Mouse (Mus musculus): ENCODE measurements around the gene Polg. TPM values are rescaled to one million over a fixed set of nuclear protein-coding genes. Genes with fewer than 3 reads are reported as not detected.

Gene Polg
- polyA plus RNA-seq, 1 experiment = 72.8 TPM

DNA sequence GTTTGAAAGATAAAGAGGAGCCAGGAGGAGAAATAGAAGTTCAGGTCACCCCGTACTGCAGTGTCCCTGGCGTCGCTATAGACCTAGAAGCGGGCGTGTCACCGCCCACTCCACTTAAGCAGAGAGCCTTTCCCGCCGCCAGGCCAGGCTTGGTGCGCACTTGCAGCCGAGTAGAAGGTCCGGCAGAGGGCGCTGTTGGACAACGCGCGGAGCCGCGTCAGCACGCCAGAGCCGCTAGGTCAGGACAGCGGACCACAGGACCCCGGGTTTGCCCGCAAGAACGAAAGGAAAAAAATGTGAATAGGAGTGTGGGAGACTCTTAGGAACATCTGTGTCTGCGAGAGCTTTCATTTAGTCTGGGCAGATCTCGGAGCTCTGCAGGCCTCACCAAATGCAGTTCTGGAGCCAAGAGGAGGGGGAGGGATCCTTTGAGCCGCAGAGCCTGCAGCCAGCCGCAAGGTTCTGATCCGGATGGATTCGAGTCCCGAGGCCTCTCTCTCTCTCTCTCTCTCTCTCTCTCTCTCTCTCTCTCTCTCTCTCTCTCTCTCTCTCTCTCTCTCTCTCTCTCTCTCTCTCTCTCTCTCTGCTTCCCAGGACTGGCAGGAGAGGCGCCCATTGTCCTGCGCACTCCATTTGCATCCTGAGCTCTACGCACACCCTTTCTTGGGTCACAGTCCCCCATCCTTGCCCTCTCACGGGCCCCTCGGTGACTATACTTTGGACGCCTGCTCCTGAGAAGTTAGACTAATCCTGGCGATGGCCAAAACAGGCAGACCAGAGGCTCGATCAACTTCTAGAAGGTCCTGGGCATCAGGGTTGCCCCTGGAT, 30.0 kb upstream of the Polg start:
- H3K27ac ChIP-seq (ENCODE audit: insufficient read depth, low read length) = no peak overlapping the region
- peak; percentile 90 to 96 for DNase-seq
- no peaks in the 10 kb centered on the region for H3K27me3 ChIP-seq (ENCODE audit: control insufficient read depth, insufficient read depth, low read length)
- TF ChIP-seq CTCF (IDR thresholded peaks at IDR 0.05; ENCODE audit: borderline replicate concordance, insufficient read depth, low read depth, low read length) (peak; percentile 97), POLR2A (IDR thresholded peaks at IDR 0.05; ENCODE audit: borderline replicate concordance, insufficient read depth, low read length) (0 out of 2 replicates have a peak, but pooled peaks have one; percentile 24)
- WGBS = 10% methylated on average over 38 of the region's 38 CpGs
- H3K4me3 ChIP-seq (replicated peaks; ENCODE audit: insufficient read depth, low read depth, low read length) = peak overlapping the region; percentile 55
- H3K4me1 ChIP-seq (ENCODE audit: control insufficient read depth, insufficient read depth, low read length) = no peaks in the 10 kb centered on the region

DNA sequence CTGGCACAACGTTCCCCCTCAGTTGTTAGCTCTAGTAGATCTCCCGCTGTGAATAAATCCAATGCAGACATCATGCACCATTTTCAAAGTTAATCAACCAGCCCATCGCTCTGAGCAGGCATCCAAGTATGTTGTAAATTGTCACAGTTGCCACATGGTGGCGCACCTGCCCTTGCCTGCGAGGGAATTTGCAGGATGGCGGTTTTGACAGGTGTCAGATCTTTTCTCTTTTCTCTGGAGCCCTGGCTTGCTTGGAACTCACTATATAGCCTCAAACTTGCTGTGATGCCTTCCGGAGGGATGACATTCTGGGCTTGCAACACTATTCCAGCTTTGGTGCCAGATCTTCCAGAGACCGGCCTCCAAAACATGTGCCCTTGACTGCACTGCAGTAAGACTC, 27.8 kb upstream of the Polg start:
- peak; percentile 99 for TF ChIP-seq CTCF (IDR thresholded peaks at IDR 0.05; ENCODE audit: borderline replicate concordance, insufficient read depth, low read depth, low read length)
- TF ChIP-seq POLR2A (IDR thresholded peaks at IDR 0.05; ENCODE audit: borderline replicate concordance, insufficient read depth, low read length) = no peak
- H3K4me3 ChIP-seq (replicated peaks; ENCODE audit: insufficient read depth, low read depth, low read length) = no peak overlapping the region
- 3% methylated on average over 8 of the region's 8 CpGs for WGBS
- H3K27me3 ChIP-seq (ENCODE audit: control insufficient read depth, insufficient read depth, low read length) = no peaks in the 10 kb centered on the region
- H3K27ac ChIP-seq (ENCODE audit: insufficient read depth, low read length) = no peak overlapping the region
- no peaks in the 10 kb centered on the region for H3K4me1 ChIP-seq (ENCODE audit: control insufficient read depth, insufficient read depth, low read length)
- DNase-seq = peak; percentile 73 to 80

DNA sequence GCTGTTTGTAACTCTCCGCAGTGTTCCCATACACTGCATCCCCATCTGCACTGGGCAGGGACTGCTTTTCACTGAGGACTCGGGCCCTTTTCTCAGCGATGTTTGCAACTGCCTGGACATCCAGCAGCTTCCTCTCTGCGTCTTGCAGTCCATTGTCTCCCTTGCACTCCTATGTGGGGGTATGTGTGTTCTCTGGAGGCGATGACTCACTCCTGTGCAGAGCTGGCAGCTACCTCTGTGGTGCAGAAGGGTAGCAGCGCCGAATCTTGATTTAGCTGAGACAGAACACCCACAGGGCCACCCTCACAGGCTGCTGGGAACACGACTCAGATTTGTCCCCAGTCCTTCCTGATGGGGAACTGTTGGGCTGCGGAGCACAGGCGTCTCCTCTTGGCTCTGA, 20.4 kb upstream of the Polg start:
- Histone ChIP-seq H3K27me3 (ENCODE audit: control insufficient read depth, insufficient read depth, low read length) (no peaks in the 10 kb centered on the region), H3K4me3 (replicated peaks; ENCODE audit: insufficient read depth, low read depth, low read length) (no peak overlapping the region), H3K4me1 (ENCODE audit: control insufficient read depth, insufficient read depth, low read length) (no peaks in the 10 kb centered on the region), H3K27ac (ENCODE audit: insufficient read depth, low read length) (no peak overlapping the region)
- TF ChIP-seq POLR2A (IDR thresholded peaks at IDR 0.05; ENCODE audit: borderline replicate concordance, insufficient read depth, low read length) = no peak
- no peak for TF ChIP-seq CTCF (IDR thresholded peaks at IDR 0.05; ENCODE audit: borderline replicate concordance, insufficient read depth, low read depth, low read length)
- no peak for DNase-seq
- 53% methylated on average over 10 of the region's 10 CpGs for WGBS

DNA sequence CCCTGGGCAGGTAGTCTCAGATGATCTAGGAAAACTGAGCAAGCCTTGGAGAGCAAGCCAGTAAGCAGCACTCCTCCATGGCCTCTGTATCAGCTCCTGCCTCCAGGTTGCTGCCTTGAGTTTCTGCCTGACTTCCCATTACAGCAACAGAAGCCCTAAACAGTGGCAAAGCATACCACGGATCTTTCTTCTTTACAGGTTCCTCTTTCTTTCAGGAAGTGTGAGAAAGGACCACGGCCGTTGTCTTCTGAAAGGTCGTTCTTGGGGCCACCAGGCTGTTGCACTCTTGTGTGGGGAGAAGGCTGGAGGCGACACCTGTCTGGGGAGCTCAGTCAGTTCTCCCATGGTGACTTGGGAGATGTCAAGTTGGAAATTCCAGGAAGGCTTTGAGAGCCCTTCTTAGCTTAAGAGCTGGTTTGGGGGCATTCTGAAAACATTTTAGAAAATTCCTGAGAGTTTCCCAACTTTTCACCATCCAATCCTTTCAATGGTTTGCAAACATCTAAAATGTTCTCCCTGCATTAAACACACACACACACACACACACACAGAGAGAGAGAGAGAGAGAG, 8.8 kb upstream of the Polg start:
- no peak overlapping the region for H3K4me3 ChIP-seq (replicated peaks; ENCODE audit: insufficient read depth, low read depth, low read length)
- no peaks in the 10 kb centered on the region for H3K27me3 ChIP-seq (ENCODE audit: control insufficient read depth, insufficient read depth, low read length)
- WGBS = 89% methylated on average over 5 of the region's 5 CpGs
- TF ChIP-seq CTCF (IDR thresholded peaks at IDR 0.05; ENCODE audit: borderline replicate concordance, insufficient read depth, low read depth, low read length) (no peak), POLR2A (IDR thresholded peaks at IDR 0.05; ENCODE audit: borderline replicate concordance, insufficient read depth, low read length) (no peak)
- no peak for DNase-seq
- H3K4me1 ChIP-seq (ENCODE audit: control insufficient read depth, insufficient read depth, low read length) = no peaks in the 10 kb centered on the region
- H3K27ac ChIP-seq (ENCODE audit: insufficient read depth, low read length) = no peak overlapping the region

DNA sequence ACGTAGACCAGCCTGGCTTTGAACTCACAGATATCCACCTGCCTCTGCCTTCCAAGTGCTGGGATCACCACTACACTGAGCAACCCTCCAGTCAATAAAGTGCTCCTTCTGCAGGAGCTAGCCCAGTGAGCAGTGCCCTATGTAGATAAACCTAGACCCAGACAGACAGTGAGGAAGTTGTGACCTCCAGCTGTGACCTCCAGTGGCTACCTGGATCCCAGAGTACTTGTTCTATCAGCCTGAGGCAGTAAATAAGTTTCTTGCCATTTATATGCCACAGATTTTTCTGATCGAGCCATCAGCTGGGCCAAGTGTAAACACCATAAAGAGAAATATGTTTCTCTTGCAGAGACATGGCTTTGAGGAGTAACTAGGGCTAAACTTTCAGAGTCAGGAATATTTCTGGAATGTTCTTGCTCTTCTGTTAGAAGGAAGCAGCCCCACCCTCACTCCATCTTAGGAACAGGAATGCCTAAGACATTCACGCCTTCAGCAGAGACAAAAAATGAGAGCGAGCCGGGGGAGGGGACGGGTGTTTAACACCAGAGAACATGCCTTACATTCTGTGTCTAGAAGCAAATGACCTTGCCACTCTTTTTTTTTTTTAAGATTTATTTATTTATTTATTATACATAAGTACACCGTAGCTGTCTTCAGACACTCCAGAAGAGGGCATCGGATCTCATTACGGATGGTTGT, 7.5 kb upstream of the Polg start:
- H3K4me1 ChIP-seq (ENCODE audit: control insufficient read depth, insufficient read depth, low read length) = no peaks in the 10 kb centered on the region
- DNase-seq = no peak
- WGBS = 91% methylated on average over 9 of the region's 9 CpGs
- no peak overlapping the region for H3K4me3 ChIP-seq (replicated peaks; ENCODE audit: insufficient read depth, low read depth, low read length)
- H3K27ac ChIP-seq (ENCODE audit: insufficient read depth, low read length) = no peak overlapping the region
- H3K27me3 ChIP-seq (ENCODE audit: control insufficient read depth, insufficient read depth, low read length) = no peaks in the 10 kb centered on the region
- no peak for TF ChIP-seq CTCF (IDR thresholded peaks at IDR 0.05; ENCODE audit: borderline replicate concordance, insufficient read depth, low read depth, low read length)
- TF ChIP-seq POLR2A (IDR thresholded peaks at IDR 0.05; ENCODE audit: borderline replicate concordance, insufficient read depth, low read length) = no peak

DNA sequence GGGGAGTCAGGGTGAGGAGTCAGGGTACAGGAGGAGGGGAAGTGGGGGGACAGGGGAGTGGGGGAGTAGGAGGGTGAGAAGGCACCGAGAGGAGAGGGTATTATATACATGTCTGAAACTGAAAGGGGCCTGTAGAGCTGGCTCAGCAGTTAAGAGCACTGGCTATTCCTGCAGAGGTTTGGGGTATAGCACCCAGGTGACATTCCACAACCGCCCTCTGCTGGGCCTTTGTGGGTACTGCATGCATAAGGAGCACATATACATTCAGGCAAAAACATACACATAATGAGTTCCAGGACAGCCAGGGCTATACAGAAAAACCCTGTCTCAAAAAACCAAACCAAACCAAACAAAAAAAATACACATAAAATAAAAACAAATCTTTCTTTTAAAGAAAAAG, 6.6 kb upstream of the Polg start:
- no peak overlapping the region for H3K4me3 ChIP-seq (replicated peaks; ENCODE audit: insufficient read depth, low read depth, low read length)
- no peak overlapping the region for H3K27ac ChIP-seq (ENCODE audit: insufficient read depth, low read length)
- H3K27me3 ChIP-seq (ENCODE audit: control insufficient read depth, insufficient read depth, low read length) = no peaks in the 10 kb centered on the region
- H3K4me1 ChIP-seq (ENCODE audit: control insufficient read depth, insufficient read depth, low read length) = no peaks in the 10 kb centered on the region
- 56% methylated on average over 2 of the region's 2 CpGs for WGBS
- no peak for TF ChIP-seq CTCF (IDR thresholded peaks at IDR 0.05; ENCODE audit: borderline replicate concordance, insufficient read depth, low read depth, low read length)
- TF ChIP-seq POLR2A (IDR thresholded peaks at IDR 0.05; ENCODE audit: borderline replicate concordance, insufficient read depth, low read length) = no peak
- no peak for DNase-seq

DNA sequence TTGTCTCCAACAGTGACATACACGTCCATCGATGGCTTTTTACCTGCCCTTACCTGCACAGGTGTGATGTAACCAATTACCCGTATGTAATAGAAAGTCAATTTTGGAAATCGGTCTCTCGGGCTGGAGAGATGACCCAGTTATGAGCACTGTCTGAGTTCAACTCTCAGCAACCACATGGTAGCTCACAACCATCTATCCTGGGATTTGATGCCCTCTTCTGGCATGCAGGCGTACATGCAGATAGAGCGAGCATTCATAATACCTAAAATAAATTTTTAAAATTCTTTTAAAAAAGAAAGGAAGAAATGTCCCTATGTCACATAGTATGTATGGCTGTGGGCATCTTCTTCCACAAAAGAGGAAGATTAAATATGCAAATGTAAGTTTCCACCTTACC, 5.3 kb upstream of the Polg start:
- no peaks in the 10 kb centered on the region for H3K4me1 ChIP-seq (ENCODE audit: control insufficient read depth, insufficient read depth, low read length)
- no peak overlapping the region for H3K4me3 ChIP-seq (replicated peaks; ENCODE audit: insufficient read depth, low read depth, low read length)
- TF ChIP-seq POLR2A (IDR thresholded peaks at IDR 0.05; ENCODE audit: borderline replicate concordance, insufficient read depth, low read length) = no peak
- TF ChIP-seq CTCF (IDR thresholded peaks at IDR 0.05; ENCODE audit: borderline replicate concordance, insufficient read depth, low read depth, low read length) = peak; percentile 22; the same call in 1 of the 2 replicates
- no peak overlapping the region for H3K27ac ChIP-seq (ENCODE audit: insufficient read depth, low read length)
- WGBS = 62% methylated on average over 7 of the region's 7 CpGs
- H3K27me3 ChIP-seq (ENCODE audit: control insufficient read depth, insufficient read depth, low read length) = no peaks in the 10 kb centered on the region
- DNase-seq = no peak
